Mouse (Mus musculus): ENCODE data around the gene Tmem107. TPM values are rescaled to one million over a fixed set of nuclear protein-coding genes. Genes with fewer than 3 reads are reported as not detected.
"Not testable (repeated sequence)": the region's sequence is repeated elsewhere in the genome, so short reads cannot be mapped to it uniquely, and the experiment has no call there.

The Tmem107 gene
- total RNA-seq, 2 experiments from 2014 or later, result 8.1 to 11.9 TPM

DNA sequence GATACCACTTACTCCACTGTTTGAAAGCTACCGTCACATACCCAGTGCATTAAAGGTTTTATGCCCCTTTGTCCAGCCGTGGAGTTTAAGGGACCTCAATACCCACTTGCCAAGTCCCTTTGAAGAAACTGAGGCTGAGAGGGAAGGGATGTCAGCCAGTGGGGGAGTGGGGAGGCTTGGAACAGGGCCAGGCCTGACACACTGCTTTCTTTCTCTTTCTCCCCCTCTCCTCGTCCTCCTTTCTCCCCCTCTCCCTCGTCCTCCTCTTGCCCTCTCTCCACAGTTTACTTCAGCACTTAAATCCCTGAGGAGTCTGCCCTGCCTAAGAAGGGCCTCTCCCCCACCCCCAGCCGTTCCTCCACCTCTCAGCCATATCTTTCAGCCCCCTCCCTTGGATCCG, 19.8 kb downstream of the Tmem107 start:
- DNase-seq (ENCODE audit: low spot score in 2 of 2), result peak in 1 of 2 experiments; percentile 20

DNA sequence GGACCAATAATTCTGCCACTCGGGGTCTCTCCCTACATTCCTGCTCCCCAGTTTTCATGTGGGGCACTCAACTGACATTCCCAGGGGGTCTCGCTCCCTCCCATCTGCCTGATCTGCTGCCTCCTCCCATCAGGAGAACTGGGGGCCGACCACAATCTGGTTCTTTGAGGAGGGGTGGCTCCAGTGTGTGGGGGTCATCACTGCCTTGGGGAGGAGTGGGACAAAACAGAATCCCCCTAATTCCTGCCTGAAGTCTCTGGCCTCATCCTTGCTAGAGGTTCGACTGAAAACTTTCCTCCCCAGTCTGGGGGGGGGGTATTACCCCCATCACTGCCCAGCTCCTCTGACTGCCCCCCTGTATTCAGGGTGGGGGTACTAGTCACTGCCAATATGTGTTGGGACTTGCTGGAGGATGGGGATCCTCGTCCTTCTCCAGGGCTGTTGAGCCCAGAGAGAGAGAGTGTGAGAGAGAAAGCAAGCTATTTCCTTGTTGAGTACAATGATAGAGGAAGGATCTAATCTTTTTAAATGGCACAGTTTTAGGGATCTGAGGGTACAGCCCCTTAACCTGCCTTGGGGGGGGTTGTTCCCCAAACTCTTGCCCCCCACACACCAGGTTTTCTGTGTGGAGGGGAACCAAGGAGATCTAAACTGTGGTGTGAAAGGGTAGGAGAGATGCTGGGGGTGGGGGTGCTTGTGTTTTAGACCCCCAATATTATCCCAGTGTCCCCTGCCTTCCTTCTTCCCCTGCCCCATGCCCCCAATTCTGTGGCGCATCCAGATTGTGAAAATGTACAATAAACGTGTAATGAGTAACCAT, 21.2 kb downstream of the Tmem107 start:
- DNase-seq (ENCODE audit: low spot score in 2 of 2), result peak in 1 of 2 experiments; percentile 22

DNA sequence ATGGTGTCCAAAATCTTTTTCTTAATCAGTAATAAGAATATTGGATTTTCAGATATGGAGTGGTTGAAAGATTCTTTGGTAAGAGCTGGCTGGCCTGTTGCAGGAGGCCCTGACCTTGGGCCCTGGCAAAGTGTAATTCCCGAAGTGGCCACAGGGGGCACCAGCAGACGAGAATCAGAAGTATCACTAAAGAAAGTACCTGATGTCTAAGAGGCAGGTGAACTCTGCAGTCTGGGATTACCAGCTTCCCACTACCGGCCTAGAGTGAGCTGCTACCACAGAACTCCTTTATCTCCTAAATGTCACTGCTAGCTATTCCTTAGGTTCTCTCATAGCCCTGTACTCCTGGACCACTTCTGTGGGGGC, 21.8 kb downstream of the Tmem107 start:
- DNase-seq (ENCODE audit: low spot score in 2 of 2), result peak; percentile 87 to 94

DNA sequence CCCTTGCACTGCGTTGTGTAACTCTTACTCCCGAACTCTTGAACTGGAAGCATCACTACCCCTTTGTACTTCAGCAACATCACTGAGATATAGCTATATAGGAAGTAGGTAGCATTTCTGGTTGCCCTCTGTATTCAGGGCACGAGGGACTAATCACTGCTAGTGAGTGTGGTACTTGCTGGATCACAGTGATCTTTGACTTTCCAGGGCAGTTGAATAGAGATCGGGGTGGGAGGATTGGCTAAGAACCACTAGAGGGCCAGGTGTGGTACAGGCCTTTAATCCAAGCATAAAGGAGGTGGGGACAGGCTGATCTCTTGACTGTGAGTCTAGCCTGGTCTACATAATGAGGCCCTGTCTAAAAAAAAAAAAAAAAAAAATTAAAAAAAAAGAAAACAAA, 22.3 kb downstream of the Tmem107 start:
- DNase-seq (ENCODE audit: low spot score in 2 of 2), result no peak

DNA sequence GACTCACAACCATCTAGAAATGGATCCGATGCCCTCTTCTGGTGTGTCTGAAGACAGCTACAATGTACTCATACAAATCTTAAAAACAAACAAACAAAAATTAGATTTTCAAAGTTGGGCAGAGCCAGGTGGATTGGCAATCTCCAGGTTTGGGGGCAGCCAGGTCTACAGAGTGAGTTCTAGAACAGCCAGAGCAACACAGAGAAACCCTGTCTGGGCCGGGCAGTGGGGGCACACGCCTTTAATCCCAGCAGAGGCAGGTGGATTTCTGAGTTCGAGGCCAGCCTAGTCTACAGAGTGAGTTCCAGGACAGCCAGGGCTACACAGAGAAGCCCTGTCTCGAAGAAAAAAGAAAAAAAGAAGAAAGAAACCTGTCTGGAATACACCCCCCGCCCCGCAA, 23.2 kb downstream of the Tmem107 start:
- DNase-seq (ENCODE audit: low spot score in 2 of 2), result not testable (repeated sequence)

DNA sequence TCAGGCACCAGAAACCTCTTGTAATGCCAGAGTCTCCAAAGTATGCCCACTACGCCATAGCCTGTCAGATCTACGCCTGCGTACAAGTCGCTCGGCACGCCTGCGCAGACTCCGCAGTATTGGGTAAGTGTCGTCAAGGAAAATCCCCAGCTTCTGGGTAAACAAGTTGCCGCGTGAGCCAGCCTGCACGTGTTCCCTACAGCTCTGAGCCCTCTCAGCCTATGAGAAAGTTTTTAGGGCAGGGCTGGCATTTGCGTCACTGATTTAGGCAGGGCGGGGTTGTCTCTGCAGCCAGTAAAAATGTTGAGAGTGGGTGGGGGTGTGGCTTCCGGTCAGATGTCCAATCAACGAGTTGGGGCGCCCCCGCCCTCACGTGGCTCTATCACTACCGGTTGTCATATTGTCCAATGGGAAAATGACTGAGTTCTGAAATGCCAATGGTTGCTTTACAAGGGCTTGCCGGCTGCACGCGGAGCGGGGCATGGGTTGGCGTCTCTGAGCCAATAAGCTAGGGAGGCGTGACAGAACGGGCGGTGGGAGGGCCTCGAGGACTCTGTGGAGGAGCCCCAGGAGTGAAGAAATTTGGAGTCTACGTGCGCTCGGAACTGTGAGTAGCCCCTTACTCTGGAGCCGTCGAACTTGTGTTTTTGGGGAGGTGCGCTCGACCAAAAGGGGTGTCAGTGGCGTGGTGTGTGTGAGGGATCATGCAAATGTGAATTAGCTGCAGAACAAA, 24.3 kb downstream of the Tmem107 start, which contains the start of gene Per1:
Gene Per1 (plus strand): TSS at position 521 of the 733 bp plus-strand sequence.
- peak; percentile 90 to 93 for DNase-seq (ENCODE audit: low spot score in 2 of 2)

DNA sequence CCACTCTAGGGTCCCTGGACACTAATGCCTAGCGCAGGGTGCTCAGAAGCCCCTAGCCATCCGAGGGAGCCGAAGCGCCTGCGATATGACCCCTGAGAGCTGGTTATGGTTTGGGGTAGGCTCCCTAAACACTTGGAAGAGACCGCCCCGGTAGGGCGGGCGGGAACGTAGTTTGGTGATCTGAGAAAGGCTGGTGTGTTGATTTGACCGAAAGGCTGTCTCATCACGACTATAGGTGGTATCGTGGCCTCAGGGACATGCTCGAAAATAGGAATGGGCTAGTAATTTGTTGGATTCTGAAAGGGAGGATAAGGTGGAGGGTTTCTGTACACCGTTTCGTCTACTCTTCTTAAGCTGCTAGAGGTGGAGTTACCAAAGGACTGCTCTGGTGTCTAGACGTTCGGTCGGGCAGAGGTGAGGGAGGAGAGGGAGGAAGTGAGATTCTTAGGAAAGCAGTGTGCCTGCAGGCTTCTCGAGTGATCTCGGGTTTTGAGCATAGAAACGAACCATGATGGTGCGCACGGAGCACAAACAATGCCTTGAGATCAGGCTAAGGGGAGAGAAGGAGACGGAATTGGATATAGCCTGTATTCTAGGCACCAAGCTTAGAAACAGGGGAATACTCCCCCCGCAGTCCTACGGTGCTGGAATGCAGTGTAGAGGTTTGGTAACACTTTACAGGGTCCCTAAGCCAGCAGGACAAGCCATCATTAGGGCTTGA, 25.1 kb downstream of the Tmem107 start:
- DNase-seq (ENCODE audit: low spot score in 2 of 2), result peak in 1 of 2 experiments; percentile 35

DNA sequence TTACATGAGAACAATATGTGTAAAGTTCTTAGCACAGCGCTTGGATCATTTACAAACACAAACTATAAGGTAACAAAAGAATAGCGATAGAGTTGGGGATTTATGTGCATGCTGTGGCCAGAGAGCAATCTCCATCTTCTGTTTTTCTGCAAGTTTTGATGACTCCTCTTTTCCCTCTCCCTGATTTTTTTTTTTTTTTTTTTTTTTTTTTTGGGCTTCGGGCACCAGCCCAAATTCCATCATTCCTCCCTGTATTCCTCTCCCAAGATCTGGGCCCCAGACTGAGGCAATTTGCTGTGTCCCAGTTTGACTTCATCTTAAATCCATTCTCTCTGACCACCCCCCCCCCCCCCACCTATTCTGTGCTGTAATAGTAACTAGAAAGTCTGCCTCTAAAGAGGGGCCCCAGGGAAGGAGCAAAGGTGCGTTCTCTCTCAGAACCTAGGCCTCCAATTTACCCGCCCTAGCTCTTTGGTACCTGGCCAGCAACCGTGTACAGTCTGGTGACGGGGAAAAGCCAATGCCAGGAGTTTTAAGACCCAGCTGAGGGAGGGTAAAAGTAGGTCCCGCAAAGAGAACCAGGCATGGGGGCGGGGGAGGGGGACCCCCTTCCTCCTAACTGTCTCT, 25.9 kb downstream of the Tmem107 start:
- no peak for DNase-seq (ENCODE audit: low spot score in 2 of 2)

DNA sequence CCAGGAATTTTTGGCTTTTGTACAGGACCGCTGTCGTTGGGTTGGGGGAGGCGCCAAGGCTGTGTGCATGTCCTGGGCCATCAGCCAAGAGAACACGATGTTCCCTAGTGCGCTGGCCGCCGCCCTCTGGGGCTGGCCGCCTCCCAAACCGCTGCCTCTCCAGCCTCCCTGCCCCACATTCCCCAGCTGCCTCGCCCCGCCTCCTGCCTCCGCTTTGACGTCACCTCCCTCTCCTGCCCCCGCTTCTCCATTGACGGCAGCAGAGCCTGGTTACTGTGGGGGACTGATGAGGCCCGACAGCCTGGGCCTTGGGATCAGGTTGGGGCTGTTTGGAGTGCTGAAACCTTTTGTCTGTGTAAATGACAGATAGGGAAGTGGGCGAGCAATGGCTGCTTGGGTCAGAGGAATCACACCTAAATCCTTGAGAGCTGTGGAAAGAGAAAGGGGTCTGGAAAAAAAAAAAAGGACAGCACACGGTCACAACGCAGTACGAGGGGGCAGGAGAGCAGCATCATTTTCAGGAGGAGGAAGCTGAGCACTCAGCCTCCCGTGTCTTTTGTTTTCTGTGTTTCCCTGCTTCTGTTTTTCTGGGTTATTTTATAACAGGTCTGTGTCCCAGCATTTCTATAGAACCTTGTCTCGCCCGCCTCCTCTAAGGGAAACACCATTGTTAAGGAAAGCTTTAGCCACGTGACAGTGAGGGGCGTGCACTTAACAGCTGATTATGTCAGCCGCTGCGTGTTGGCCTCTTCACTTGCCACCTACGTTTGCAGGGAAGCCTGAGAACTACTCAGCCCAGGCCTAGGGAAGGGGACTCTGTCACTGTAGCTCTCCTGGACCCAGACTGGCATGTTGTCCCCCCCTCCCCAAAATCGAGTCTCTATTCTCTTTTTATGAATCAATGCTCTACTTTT, 26.6 kb downstream of the Tmem107 start:
- peak; percentile 99 for DNase-seq (ENCODE audit: low spot score in 2 of 2)

DNA sequence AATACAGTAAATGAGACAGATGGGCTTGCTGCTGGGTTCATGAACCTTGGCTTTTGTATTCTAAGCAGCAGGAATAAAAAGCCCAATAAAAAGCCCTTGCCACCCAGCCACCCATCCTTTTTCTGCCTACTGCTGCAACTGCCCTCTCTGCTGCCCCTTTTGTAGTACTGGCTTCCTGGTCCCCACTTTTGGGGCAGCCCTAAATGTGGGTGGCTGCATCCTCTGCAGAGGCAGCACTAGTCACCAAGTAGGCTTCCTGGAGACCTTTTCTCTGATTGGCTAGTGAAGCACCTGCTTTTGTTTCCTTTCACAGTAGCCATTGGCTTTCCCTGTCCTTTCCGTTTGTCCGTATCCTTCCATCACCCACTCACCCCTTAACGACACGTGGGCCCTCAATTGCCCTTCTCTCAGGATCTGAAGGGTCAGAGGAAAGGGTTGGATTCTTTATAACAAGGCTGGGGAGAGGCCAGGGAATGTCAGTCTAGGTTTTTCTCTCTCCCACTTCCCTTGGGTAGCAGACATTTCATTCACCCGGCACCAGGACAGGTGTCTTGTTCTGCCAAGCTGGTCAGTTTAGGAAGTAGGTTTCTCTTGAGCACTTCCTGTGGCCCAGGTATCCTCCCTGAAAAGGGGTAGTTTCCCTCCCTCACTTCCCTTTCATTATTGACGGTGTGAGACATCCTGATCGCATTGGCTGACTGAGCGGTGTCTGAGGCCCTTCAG, 27.6 kb downstream of the Tmem107 start:
- DNase-seq (ENCODE audit: low spot score in 2 of 2), result peak in 1 of 2 experiments; percentile 25

DNA sequence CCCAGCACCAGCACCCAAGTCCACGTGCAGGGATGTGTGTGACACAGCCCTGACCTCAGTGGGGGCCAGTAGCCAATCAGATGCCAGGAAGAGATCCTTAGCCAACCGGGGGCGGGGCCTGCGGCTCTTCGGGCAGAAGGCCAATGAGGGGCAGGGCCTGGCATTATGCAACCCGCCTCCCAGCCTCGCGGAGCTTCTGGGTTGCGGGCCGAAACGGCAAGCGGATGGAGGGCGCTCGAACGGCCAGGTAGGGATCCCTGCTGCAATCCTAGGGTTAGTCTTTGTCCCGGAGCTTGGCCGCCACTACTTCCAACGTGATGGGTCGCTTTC, 28.1 kb downstream of the Tmem107 start:
- DNase-seq (ENCODE audit: low spot score in 2 of 2), result peak; percentile 98

DNA sequence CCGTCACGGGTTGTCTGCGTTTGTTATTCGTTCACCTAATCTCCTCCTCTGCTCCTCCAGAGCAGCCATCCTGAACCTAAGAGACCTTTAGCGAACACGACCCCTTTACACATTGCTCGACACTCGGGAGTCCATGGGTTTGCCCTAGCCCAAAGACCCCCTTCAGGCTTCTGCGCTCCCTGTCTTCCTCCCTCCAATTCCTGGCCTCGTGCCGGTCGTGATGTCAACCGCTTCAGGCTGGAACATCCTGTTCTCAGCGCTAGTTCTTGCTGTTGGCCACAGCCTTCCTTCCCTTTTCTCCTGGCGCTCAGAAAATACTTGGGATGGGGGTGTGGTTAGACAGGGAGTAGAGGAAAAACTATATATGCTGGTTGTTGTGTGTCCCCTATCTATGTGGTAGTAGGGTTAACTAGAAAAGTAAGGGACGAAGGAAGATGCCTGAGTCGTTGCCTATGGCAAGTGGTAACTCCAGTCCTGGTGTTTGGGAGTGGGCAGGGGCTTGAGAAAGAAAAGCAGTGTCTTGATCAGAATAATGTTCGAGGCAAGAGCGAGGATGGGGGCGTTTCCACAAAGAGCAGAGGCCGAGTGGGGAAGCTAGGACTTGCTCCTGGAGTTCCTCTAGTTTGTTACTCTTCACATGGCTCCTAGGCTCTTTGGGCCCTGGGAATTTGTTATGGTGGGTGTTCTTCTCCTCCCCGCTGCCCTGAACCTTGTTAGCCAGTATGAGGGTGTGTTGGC, 28.7 kb downstream of the Tmem107 start:
- peak; percentile 71 to 82 for DNase-seq (ENCODE audit: low spot score in 2 of 2)

DNA sequence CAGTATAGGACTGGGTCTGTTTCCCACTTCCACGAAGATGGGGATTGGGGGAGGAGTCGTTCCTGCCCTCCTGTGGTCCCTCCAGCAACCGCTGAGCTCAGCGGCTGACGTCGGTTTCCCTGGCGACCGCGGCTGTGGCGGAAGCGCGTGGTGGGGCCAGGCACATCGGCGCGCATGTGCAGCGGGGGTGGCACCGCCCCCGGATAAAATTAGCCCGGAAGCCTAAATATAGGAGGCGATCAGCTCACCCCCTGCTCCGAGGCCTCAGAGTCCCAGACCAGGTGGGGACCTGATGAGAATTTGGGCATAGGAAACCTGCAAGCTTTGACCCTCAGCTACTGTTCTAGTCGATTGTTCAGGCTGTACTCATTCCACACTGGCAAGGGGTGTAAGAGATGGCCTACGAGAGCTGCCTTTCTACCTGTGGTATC, 29.3 kb downstream of the Tmem107 start:
- peak; percentile 90 to 93 for DNase-seq (ENCODE audit: low spot score in 2 of 2)

DNA sequence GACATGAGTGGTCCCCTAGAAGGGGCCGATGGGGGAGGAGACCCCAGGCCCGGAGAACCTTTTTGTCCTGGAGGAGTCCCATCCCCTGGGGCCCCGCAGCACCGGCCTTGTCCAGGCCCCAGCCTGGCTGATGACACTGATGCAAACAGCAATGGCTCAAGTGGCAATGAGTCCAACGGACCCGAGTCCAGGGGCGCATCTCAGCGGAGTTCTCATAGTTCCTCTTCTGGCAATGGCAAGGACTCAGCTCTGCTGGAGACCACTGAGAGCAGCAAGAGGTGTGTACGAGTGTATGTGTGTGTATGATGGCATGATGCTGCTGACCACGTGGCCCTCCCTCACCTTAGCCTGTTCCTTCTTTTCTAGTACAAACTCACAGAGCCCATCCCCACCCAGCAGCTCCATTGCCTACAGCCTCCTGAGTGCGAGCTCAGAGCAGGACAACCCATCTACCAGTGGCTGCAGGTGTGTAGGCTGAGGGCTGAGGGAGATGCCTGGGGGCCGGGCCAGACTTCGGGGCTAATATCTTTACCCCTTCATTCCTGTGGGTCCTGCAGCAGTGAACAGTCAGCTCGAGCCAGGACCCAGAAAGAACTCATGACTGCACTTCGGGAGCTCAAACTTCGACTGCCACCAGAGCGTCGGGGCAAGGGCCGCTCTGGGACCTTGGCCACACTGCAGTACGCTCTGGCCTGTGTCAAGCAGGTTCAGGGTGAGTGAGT, 30.2 kb downstream of the Tmem107 start:
- peak in 1 of 2 experiments; percentile 37 for DNase-seq (ENCODE audit: low spot score in 2 of 2)

DNA sequence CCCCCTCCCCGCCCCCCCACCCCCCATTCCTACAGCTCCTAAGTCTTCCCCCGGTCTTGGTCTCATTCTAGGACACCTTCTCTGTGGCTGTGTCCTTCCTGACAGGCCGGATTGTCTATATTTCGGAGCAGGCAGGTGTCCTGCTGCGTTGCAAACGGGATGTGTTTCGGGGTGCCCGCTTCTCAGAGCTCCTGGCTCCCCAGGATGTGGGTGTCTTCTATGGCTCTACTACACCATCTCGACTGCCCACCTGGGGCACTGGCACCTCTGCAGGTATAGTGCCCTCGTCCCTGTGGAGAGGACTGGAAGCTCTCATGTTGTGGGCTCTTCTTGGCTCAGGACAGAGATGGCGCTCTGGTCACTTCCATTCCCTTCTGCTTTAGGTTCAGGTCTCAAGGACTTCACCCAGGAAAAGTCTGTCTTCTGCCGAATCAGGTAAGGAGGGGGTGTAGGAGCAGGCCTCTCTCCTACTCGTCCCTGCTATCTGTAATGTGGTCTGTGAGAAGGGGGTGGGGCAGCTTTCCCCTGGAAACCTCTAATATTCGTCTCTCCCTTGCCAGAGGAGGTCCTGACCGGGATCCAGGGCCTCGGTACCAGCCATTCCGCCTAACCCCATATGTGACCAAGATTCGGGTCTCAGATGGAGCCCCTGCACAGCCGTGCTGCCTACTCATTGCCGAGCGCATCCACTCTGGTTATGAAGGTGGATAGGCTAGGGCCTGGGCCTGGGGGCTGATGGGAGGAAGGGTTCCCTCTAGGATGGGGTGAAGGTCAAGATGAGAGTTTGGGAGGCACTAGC, 31.2 kb downstream of the Tmem107 start:
- DNase-seq (ENCODE audit: low spot score in 2 of 2), result peak in 1 of 2 experiments; percentile 27

DNA sequence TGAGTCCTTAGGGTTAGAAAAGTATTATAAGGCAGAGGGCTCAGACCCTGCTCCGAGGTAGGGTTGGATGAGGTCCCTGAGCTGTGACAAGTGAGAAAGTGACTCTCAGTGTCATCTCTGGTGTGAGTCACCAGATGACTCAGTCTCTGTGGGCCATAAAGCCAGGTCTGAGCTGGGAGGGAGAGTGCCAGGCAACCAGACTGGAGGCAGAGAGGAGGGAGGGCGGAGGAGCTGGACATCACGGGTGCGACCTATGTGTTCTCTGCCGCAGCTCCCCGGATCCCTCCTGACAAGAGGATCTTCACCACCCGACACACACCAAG, 31.8 kb downstream of the Tmem107 start:
- peak; percentile 33 to 60 for DNase-seq (ENCODE audit: low spot score in 2 of 2)

DNA sequence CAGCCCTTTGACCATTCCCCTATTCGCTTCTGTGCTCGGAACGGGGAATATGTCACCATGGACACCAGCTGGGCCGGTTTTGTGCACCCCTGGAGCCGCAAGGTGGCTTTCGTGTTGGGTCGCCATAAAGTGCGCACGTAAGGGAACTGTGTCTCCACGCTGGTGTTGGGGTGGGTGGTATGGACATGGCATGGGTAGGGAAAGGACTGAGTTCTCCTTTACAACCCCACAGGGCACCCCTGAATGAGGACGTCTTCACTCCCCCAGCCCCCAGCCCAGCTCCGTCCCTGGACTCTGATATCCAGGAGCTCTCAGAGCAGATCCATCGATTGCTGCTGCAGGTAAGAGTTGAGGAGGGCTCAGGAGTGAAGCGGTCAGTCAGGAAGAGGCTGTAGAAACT, 32.5 kb downstream of the Tmem107 start:
- DNase-seq (ENCODE audit: low spot score in 2 of 2), result peak in 1 of 2 experiments; percentile 22

Measured in adrenal gland, adult 18-20 months (tissue).